Mouse (Mus musculus) CH12.LX (cell line): Measurements from ENCODE around the gene Ctsh.

Source experiments
- CHD2 ChIP-seq: IDR thresholded peaks from 2 replicates; pipeline ENCODE4 v1.6.1; 2011; ENCODE audit warnings: low read length, improper control_type of control experiment
- CTCF ChIP-seq, 2 experiments: IDR thresholded peaks in 1 of 2; conservative IDR thresholded peaks in 1 of 2; 2 replicates each; pipeline ENCODE4 v1.5.1; 2011 to 2012; ENCODE audit warnings: low read depth in 2 of 2, low read length in 2 of 2, improper control_type of control experiment in 1 of 2, inconsistent platforms in 1 of 2, mild to moderate bottlenecking in 1 of 2, moderate library complexity in 1 of 2
- EP300 ChIP-seq: IDR thresholded peaks from 2 replicates; pipeline ENCODE4 v1.6.1; 2011; ENCODE audit warnings: low read length, improper control_type of control experiment
- ETS1 ChIP-seq: conservative IDR thresholded peaks from 2 replicates; pipeline ENCODE4 v1.6.1; 2012; ENCODE audit warnings: low read depth, mild to moderate bottlenecking, inconsistent platforms, low read length, improper control_type of control experiment, moderate library complexity
- HCFC1 ChIP-seq: IDR thresholded peaks from 2 replicates; pipeline ENCODE4 v1.6.1; 2012; ENCODE audit warnings: low read depth, mild to moderate bottlenecking, inconsistent platforms, low read length, improper control_type of control experiment
- KAT2A ChIP-seq: IDR thresholded peaks from 2 replicates; pipeline ENCODE4 v1.6.1; 2012; ENCODE audit warnings: low read length, improper control_type of control experiment, inconsistent platforms; ENCODE audit not compliant: insufficient replicate concordance
- MAFK ChIP-seq: IDR thresholded peaks from 2 replicates; pipeline ENCODE4 v1.6.1; 2011; ENCODE audit warnings: low read length, improper control_type of control experiment; ENCODE audit not compliant: insufficient replicate concordance
- MXI1 ChIP-seq: IDR thresholded peaks from 2 replicates; pipeline ENCODE4 v1.6.1; 2011; ENCODE audit warnings: mild to moderate bottlenecking, low read depth, low read length, improper control_type of control experiment
- POLR2A ChIP-seq: IDR thresholded peaks from 2 replicates; pipeline ENCODE4 v1.6.1; 2011; ENCODE audit warnings: low read depth, mild to moderate bottlenecking, improper control_type of control experiment, low read length
- RAD21 ChIP-seq: IDR thresholded peaks from 2 replicates; pipeline ENCODE4 v1.6.1; 2011; ENCODE audit warnings: low read depth, mild to moderate bottlenecking, low read length, improper control_type of control experiment, moderate library complexity

GRCm38 (mm10) chr9:90075336-90075735, 21.4 kb downstream of the Ctsh start:
- TF ChIP-seq KAT2A, result no peak
- TF ChIP-seq MXI1, result no peak
- TF ChIP-seq POLR2A, result no peak
- TF ChIP-seq CTCF (conservative IDR thresholded peaks at IDR 0.05 in 1 of 2, IDR thresholded peaks at IDR 0.05 in 1 of 2; ENCODE audit: low read depth in 2 of 2, low read length in 2 of 2), result no peak
- no peak for TF ChIP-seq ETS1
- TF ChIP-seq RAD21, result no peak
- TF ChIP-seq MAFK, result no peak
- no peak for TF ChIP-seq HCFC1
- no peak for TF ChIP-seq CHD2
- TF ChIP-seq EP300, result no peak
